Mouse (Mus musculus) lung, adult 2 months (tissue): ENCODE measurements around the gene Lrrc4b.

Experiments used
- CTCF ChIP-seq: fragments of 200-500 bp; IDR thresholded peaks from 2 replicates; pipeline ENCODE4 v1.5.1; 2011; ENCODE audit warnings: mild to moderate bottlenecking, low read length, control low read depth; ENCODE audit not compliant: insufficient read depth
- POLR2A ChIP-seq: fragments of 200-500 bp; IDR thresholded peaks from 2 replicates; pipeline ENCODE4 v1.6.1; 2011; ENCODE audit warnings: low read depth, mild to moderate bottlenecking, control low read depth, low read length, borderline replicate concordance; ENCODE audit errors: extremely low read depth

DNA sequence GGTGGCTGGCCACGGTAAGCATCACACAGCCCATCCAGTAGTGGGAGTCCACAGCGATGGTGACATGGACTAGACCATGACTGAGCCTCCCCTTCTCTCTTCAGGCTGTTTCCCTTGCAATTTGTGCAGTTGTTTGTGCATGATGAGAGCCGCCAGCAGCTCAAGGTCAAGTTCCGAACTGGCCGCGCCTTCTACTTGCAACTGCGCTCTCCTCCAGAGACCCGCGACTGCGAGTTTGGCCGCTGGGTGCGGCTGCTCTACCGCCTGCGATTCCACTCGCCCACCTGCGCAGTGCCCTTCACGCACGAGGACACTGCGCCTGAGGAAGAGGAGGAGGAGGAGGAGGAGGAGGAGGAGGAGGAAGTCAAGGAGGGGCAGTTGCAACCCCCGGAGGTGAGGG lies 71.2 kb downstream of the Lrrc4b start:
- no peak for TF ChIP-seq POLR2A
- no peak for TF ChIP-seq CTCF
